Mouse (Mus musculus) retina, adult 2 months (tissue): ENCODE results near the gene Vmn2r50.
"Not testable (repeated sequence)": the region's sequence is repeated elsewhere in the genome, so short reads cannot be mapped to it uniquely, and the experiment has no call there.

Experiments
- DNase-seq: peaks from one replicate; pipeline ENCODE4 v3.0.0-alpha.2; 2012; ENCODE audit warnings: low read depth, low spot score

The Vmn2r50 gene

GRCm38 (mm10) chr7:10053196-10053595 lies at the start of gene Vmn2r50:
Gene Vmn2r50, minus strand, starts transcription at chr7:10053296.
- DNase-seq: not testable (repeated sequence)

GRCm38 (mm10) chr7:9992157-9992556 lies 60.9 kb downstream of the Vmn2r50 start, which contains the start of gene Vmn2r49:
Gene Vmn2r49, minus strand, starts transcription at chr7:9992257.
- DNase-seq: not testable (repeated sequence)
